Mouse (Mus musculus): Measurements from ENCODE around the gene Trdn.

DNA sequence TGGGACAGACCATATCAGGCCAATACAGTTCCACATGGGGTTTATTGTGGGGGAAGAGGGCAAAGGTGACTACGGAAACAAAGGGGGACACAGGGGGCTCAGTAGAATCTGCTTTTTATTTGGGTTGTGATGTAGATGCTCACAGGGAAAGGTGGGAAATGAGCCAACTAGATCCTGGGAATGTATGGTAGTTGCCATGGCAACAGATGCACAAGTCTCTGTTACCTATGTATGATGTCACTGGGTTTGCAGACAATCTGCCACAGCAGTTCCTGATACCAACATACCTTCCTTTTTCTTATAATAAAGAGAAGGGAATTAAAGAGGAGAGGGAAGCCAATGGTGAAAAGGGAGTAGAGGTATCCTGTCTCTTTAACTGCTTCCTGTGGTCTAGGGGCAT lies 14.8 kb upstream of the Trdn start:
- TF ChIP-seq CTCF (IDR thresholded peaks at IDR 0.05; ENCODE audit: insufficient read depth, low read depth, low read length) (no peak), POLR2A (IDR thresholded peaks at IDR 0.05; ENCODE audit: insufficient read depth, low read depth, low read length) (no peak)

Data from olfactory bulb, adult 2 months (tissue).